Mouse (Mus musculus): ENCODE measurements around the gene Arhgap21.
A peak's percentile ranks its signal among the peaks of the same experiment; 100 is the strongest.

The Arhgap21 gene

DNA sequence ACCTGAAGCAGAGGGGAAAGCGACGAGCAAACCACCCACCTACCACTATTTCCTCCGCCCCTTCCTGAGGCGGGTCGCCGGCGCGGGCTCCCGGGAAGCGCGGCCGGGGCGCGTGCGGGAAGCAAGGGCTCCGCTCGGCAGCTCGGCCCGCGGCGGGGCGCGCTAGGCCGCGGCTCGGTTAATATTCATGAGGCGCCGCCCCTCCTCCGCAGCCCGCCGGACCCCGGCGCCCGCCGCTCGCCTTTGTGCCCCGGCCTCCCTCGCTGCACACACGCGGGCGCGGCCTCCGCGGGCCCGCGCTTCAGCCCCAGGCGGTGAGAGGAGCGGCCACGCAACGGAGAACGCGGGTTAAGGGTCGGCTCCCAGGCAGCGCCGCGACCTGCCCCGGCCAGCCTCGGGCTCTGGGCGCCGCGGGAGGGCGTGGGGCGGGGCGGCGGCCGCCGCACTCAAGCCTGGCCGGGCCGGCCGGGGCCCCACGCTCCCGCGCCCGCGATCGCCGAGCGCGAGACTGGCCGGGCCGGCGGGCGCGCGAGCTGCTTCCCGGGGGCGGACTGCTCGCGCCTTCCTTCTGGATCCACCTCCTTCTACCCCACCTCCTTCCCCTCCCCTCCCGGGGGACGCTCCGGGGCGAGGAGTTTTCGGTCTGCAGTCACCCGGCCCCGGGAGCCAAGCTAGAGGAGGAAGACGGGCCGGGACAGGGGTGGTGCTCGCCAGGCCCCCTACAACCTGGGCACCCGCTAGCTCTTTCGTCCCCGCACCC, at the start of gene Arhgap21:
Gene Arhgap21 (minus strand): TSS at position 441 of the 760 bp plus-strand sequence.
- peak; percentile 87 for DNase-seq

DNA sequence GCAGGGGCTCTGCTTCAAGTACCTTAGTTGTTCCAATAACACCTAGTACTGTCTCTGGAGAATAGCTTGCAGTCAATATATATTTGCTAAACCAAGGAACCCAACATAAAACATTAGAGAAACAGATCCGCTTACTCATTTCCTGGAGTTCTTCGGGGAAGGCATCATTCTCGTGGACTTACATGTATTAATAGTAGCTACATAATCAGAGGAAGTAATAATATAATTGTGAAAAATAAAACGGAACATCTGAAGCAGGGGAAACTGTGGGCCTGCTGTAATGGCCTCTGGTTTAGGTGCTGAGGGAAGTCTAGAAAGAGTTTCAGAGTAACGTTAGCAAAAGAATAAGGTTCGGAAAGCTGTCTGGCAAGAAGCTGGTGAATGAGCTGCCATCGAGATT, 47.9 kb upstream of the Arhgap21 start:
- DNase-seq = no peak

DNA sequence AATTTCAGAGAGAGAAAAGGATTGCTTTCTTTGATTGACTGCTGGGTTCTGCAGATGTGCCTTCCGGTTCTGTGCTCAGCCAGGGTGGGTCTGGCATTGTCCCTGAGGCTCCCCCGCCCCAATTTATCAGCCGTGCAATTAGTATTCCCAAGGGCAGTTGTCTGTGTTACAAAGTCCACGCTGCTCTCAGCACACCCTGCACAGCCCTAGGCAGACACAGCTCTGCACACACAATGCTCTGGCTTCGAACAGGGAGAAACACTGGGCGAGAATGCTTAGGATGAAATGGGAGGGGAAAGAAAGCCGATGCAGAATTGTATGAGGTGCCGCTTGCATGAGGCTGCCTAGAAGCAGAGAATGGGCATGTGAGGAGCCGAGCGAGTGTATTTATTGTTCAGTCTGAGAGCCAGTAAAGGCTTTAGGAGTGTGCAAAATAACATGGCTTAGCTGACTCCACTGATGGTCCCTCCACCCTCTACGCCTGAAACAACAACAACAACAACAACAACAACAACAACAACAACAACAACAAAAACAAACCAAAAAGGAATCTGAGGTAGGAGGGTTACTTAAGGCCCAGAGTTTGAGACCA, 42.2 kb upstream of the Arhgap21 start:
- DNase-seq = no peak

DNA sequence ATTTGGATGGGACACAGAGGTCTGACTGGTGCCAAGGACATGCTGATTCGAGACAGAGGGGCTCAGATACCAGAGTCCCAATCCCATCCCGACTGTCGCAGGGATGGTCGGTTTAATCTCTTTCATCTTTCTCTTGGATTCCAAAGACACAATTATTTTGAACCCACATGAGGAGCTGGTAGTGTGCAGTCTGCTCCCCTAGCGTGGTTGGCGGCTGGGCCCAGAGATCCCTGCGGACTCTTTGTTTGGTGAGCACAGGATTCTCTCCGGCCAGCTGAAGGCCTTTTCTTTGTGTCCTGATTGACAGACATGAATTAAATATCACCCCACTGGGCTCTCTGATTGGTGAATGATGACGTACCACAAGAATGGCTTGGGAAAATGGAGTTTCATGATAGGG, 41.5 kb upstream of the Arhgap21 start:
- DNase-seq = peak; percentile 10

DNA sequence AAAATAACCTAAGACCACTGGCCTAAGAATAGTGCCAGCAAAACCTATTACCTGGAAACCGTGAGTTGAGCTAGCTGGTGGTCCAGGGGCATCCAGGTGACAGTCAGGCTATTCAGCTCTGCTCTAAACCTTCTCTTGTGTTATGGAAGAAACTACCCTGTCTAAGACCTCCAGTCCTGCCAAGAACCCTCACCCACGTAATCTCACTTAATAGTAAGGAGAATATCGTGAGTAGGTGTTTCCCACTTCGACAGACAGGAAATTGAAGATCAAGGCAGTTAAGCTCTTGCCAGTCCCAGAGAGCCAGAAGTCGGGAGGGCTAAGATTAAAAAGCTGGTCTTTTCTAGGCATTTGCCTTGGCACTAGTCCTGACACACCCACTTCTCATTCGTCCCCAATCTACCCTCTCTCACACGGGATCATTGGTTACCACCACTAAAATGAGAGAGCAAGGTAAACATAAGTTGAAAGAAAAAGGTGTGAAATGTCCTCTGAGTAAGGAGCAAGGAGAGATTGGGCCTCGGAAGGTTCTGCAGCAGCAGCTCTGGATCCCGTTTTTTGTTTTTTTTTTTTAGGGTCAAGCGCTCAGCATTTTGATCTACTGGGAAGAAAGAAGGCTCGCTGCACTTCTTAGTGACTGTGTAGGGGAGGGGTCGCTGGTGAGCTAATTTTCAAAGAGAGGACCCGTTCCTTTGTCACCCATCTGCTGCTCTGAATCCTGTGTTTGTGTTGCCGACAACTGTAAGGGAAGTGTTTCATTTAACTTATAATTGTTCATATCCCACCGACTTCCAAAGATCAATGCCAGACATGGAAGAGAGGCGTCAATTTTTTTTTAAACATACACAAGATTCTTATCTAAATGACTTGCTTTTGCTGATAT, 40.8 kb upstream of the Arhgap21 start:
- DNase-seq = no peak

DNA sequence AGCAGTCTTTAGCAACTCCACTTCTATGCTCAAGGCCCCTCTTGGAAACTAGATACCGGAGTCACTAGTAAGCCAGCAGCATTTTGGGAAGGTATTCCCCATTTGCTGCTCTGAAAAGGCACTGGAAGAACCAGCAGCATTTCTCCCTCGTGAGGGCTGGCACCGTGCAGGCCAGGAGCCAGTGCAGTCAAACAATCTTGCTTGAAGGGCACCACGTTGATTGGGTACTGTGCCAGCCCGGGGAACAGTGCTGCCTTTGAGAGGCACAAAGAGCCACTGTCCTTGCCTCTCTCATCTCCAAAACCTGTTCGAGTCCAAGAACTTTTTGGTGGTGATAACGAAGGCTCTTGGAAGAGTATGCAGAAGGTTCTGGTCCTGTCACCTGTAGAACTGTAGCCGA, 33.9 kb upstream of the Arhgap21 start:
- DNase-seq = peak; percentile 26

DNA sequence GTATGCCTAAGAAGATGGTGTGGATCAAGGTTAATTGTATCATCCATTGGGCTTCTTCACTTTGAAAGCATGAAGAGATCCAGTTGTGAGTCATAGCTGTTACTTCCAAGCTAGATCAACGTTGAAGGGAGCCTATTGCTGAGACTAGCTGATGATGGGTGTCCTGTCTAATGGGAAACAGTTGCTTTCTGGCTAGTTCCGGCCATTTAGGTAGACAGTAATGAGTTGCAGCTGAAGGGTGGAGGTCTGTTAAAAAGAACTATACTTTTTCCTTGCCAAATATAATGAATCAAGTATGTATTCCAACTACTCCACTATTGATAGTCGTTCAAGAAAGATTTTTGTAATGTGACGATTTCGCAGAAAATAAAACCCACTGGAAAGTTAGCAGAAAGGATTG, 32.5 kb upstream of the Arhgap21 start:
- no peak for DNase-seq

DNA sequence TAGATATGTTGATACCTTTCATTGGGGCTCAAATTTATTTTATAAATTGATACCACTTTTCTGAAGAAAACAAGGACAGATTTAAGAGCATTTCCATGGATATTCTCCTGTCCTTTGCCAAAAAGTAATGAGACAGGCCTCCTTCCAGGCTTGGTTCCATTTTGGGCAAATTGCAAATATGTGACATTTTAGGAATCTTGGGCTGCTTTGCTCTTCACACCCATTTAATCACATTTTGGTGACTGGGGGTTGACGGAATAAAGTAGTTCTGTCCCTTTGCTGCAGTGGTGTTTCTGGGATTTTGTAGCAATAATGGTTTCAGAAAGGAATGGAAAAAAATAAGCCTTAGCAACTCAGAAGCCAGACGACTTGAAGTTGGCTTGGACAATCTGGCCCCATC, 26.9 kb upstream of the Arhgap21 start:
- DNase-seq = no peak

DNA sequence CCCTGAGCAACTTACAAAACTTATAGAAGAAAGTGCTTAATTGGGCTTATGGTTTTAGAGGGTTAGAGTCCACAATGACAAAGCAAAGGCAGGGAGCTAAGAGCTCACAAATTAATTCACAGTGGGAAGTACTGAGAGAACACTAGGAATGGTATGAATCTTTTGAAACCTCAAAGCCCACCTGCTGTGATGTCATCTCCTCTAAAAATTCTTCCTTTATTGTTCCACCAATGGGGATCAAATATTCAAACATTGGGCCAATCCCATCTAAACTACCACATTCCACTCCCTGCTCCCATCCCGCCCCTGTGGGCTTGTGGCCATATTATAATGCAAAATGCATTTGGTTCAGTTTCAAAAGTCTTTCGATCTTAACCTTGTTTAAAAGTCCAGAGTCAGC, 22.8 kb upstream of the Arhgap21 start:
- DNase-seq = no peak

DNA sequence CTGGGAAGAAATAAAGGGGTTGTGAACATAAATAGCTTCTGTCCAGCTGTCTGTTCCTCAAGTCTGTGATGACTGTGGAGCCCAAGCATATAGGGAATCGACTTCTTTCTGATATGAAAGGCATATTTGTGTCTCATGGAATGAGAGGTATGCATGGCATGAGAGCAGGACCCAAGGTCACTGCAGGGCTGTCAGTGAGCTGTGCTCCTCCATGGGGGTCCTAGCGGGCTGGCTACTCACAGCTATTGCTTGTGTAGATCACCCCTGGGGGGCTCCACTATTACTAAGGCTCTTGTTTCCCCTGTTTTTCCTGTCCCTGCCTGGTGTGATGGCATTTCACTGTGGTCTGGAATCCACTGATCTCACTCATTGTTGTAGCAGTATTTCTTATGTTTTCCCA, 22.2 kb upstream of the Arhgap21 start:
- DNase-seq = no peak

DNA sequence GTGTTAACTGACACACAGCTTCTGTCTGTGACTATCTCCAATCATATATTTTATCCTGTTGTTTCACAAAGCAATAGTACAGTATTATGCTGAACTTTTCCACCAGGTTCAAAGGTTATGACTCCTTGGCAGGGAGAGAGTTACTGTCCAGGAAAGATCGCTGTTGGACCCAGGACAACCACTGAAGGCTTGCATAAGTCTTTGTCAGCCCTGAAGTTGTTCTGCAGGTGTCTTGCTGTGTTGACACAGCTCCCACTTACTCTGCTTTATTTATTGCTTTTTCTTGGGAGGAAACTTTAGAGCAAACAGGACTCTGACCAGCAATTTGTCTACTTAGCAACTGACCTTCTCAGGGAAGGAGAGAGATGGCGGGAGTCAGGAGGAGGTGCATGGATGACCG, 21.4 kb upstream of the Arhgap21 start:
- no peak for DNase-seq

DNA sequence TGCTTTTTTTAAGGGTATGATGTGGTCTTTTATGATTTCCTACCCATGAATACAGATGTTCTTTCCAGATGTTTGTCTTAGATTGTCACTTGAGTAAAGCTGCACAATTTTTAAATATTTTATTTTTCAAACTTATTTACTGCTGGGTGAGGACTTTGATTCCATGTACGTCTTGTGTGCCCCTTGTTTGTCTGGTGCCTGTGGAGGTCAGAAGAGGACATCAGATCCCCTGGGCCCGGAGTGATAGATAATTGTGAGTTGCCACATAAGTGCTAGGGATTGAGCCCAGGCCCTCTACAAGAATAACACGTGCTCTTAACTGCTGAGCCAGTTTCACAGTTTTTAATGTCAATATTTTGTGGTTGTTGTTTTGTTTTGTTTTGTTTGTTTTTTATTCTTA, 19.1 kb upstream of the Arhgap21 start:
- no peak for DNase-seq

DNA sequence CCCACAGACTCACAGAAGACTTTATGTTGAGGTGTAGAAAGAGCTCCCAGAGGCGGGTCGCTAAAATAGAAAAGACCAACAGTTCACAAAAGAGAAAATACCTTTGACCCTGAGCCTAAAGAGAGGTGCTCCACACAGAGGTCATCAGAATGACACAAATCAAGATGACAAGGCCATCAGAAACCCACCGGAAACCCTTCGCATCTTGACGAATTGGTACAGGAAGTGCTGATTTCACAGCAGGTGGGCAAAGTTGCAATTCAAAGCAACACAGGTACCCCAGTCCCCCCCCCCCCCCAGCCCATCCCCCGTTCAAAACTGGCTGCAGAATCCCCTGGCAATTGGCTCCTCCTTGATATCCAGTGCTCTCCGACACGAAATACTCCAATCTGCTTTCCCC, 10.0 kb upstream of the Arhgap21 start:
- DNase-seq = no peak

DNA sequence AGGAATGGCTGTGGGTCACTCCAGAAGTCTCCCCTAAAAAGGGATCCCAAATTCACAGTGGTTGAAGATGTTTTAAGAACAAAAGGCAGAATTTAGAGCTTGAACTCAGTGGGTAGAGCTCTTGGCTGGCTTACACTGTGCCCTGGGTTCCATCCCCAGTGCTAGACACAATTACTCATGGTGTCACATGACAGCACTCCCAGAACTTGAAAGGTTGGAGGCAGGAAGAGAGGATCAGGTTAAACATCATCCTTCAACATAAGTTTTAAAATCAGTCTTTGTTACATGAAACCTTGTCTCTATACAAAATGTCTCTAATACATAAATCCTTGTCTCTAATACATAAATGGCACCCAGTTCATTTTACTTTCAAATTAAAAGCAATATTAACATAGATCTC, 8.4 kb upstream of the Arhgap21 start:
- no peak for DNase-seq

DNA sequence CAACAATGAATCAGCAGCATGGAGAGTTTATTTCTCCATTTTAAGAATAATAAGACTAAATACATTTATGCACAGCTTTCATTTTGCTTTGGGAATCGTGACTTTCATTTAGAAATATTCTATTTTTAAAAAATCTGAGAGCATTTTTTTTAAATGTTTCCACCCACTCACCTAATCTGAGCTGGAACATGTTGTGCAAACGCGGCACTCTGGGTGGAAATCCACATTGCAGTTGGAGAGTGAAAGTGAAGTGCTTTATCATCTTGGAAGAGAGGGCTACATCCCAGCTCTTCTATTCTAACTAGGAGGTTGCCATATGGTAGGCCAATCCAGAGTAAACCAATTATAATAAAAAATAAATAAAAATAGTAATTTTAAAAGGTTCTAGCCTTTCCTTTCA, 4.8 kb upstream of the Arhgap21 start:
- DNase-seq = no peak

DNA sequence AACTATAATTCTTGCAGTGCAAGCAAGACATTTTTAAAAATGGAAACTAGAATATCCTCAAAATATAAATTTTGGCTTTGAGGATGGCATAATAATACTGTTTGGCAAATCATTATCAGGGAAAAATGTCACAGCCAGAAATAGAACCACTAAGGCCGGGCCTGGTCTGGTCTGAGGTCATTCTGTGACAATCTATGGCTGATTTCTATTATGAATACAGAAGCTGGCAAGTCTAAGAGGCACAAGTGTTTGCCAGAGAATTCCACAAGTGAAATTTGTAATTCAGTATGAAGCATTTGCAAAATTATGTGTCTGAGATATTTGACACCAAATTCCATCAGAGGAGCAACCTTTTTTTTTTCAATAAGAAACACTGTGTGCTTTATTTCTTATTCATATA, 3.5 kb upstream of the Arhgap21 start:
- no peak for DNase-seq

DNA sequence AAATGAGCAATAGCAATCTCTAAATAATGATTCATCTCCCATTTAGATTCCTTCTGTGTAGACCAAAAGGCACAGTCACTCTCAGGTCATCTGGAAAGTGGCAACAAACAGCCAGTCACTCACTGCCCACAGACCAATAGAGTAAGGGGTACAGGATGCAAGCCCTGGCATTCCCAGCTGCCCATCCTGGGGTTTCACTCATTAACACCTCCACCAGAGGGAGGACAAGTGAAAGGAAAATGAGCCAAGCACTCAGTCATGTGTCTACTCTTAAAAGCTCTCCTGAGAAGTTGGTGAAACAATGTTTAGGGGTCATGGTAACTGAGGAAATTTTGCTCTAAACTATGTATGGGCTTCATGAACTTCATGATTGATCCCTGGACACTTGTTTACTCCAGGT, 2.9 kb upstream of the Arhgap21 start:
- no peak for DNase-seq

DNA sequence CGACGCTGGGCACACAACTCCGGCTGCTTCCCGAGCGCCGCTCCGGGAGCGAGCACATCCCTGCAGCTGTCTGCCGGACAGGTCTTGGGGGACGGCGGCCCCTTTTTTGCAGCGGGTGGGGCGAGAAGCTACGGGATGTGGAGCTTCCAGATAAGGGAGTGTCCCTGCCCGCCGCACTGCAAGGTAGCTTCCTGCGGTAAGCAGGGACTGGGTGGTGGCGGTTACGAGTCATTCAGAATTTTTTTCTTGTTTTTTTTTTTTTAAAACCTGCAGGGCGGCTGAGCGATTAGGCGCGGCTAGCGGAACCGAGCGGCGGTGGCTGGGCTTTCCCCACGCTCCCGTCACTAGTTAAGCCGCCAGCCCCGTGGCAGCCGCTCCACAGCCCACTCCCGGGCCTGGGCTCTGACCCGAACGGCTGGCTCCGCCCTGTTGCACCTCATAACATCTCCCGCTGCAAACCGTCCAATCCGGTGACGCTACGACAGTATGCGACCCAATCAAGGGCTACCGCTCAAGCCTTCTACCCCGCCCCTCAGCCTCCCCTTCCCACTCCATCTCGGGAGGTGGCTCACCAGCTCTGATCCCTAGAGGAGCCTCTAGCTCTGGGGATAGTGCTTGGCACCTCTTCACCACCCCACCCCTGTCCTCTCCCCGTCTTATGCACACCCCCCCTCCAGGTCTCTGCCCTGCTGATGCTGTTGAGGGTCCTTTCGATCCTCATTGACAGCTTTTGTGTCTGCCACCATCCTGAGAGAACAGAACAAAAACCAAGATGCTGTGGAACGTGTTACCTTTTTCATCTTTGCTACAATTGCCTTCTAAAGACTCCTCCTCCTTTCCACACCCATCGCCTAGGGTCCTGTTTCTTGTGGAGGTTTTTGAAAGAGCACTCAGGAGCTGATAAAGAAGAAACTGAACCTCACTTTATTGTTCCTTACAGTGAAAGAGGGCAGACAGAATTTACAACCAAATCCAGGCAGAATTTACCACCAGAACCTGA, 820 bp upstream of the Arhgap21 start:
- peak; percentile 98 for DNase-seq

DNA sequence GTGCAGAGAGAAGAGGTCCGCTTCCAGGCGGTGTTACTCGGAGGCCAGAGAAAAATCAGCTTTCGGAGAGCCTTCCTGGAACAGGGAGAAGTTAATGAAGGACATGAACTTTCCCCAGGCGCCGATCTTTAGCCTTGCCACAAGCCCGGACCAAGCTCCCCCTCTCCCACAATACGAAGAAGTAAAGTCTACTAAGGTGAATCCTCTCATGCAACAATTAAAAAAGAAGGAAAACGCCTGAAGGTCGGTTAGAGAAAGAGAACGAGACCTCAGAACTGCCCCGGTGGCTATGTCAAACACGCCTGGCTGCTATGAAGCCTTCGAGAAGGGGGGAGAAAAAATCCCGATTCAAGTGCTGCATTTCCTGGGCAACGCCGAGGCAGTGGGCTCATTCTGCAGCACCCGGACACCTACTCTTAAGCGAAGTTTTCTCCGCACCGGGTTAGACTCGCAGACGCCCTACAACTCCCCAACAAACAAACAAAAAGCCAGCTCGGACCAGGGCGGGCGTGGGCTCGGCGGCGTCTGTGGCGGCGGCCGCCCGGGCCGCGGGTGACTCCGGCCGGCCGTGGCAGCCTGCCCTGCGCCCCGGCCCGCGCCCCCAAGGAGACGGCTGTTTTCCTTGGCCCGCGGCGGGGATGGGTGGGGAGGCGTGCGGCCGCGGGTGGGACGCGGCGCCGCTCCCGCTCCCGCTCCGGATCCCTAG, 882 bp downstream of the Arhgap21 start:
- DNase-seq = no peak

DNA sequence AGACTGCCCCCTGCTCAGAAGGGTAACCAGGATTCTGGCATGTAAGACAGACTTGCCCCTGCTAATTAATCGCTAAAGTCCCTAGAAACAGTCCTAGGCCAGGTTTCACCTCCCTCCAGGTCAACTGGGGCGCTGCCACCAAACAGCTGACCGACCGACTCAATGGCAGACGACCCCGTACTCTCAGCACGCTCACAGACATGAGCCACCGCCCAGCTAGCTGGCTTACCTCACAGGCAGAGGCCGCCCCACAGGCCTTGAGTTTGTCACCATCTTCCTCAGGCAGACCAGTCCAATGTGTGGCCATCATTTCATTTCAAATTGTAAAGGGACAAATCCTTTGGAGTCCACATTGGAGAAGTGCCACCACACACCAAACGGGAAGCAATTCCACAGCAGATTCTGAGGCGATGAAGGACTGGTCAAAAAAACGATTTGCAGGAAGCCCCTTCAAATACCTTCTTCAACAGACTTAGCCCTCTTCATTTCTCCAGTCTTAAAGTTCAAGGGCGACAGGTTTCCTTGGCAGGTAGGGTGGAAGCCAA, 1.5 kb downstream of the Arhgap21 start:
- DNase-seq = peak; percentile 78

Data from cerebellum, adult 11-12 months (tissue).